Mouse (Mus musculus) hindbrain, embryonic 16.5 days (tissue): ENCODE results near the gene Ear6. TPM values are rescaled to one million over a fixed set of nuclear protein-coding genes. Genes with fewer than 3 reads are reported as not detected.
"Not testable (repeated sequence)": the region's sequence is repeated elsewhere in the genome, so short reads cannot be mapped to it uniquely, and the experiment has no call there.

Source experiments
- ATAC-seq: fragments of 200-750 bp; cut with Nextera tagmentation; 2 replicates; pipeline ENCODE4 v1.8.0; 2017; ENCODE audit warnings: moderate TSS enrichment, moderate library complexity
- H3K27ac ChIP-seq: fragments of 300-500 bp; sonication (generic); 2 replicates; pipeline ENCODE4 v1.5.1; 2014; ENCODE audit warnings: low read depth, mild to moderate bottlenecking, control low read depth, low read length, moderate library complexity
- H3K27me3 ChIP-seq: fragments of 300-500 bp; sonication (generic); replicated peaks from 2 replicates; pipeline ENCODE4 v1.6.1; 2014; ENCODE audit warnings: low read length; ENCODE audit not compliant: control insufficient read depth, insufficient read depth
- H3K36me3 ChIP-seq: fragments of 300-500 bp; sonication (generic); 2 replicates; pipeline ENCODE4 v1.6.1; 2014; ENCODE audit warnings: mild to moderate bottlenecking, low read length, moderate library complexity, mixed read lengths; ENCODE audit not compliant: control insufficient read depth, insufficient read depth
- H3K4me1 ChIP-seq: fragments of 300-500 bp; sonication (generic); 2 replicates; pipeline ENCODE4 v1.6.1; 2014; ENCODE audit warnings: low read depth, low read length; ENCODE audit not compliant: control insufficient read depth, insufficient read depth
- H3K4me2 ChIP-seq: fragments of 300-500 bp; sonication (generic); 2 replicates; pipeline ENCODE4 v1.6.1; 2014; ENCODE audit warnings: mild to moderate bottlenecking, low read length, control low read depth, moderate library complexity
- H3K4me3 ChIP-seq: fragments of 300-500 bp; sonication (generic); 2 replicates; pipeline ENCODE4 v1.5.1; 2014; ENCODE audit warnings: mild to moderate bottlenecking, low read length, control low read depth, moderate library complexity
- H3K9ac ChIP-seq: fragments of 300-500 bp; sonication (generic); 2 replicates; pipeline ENCODE4 v1.6.1; 2014; ENCODE audit warnings: low read depth, mild to moderate bottlenecking, control low read depth, low read length, moderate library complexity
- H3K9me3 ChIP-seq: fragments of 300-500 bp; sonication (generic); 2 replicates; pipeline ENCODE4 v1.6.1; 2014; ENCODE audit warnings: mild to moderate bottlenecking, low read length, moderate library complexity; ENCODE audit not compliant: control insufficient read depth
- WGBS: fragments of 180-500 bp; shearing (Covaris S2); extraction: QIAGEN DNeasy Blood & Tissue Kit; methylation state at CpG from one replicate; pipeline ENCODE4 v1.1.7; 2014; 5-methylcytosine and 5-hydroxymethylcytosine counted together
- polyA plus RNA-seq: library from polyadenylated mRNA; unstranded; fragments of >200 nt; fragmentation: Nextera tagmentation; extraction: Ambion mirVana; gene quantifications from 2 replicates; pipeline ENCODE4 v1.2.1, GENCODE M21; 2015

Ear6 gene
- polyA plus RNA-seq, 1 experiment from 2014 or later = not detected

GRCm38 (mm10) chr14:51855280-51855679 is 1.8 kb downstream of the Ear6 start:
- H3K4me2 ChIP-seq, H3K9ac ChIP-seq, H3K36me3 ChIP-seq, H3K9me3 ChIP-seq, H3K4me1 ChIP-seq, ATAC-seq, H3K27ac ChIP-seq, H3K27me3 ChIP-seq, H3K4me3 ChIP-seq: not testable (repeated sequence)
- 87% methylated on average over 7 of the region's 7 CpGs for WGBS

DNA sequence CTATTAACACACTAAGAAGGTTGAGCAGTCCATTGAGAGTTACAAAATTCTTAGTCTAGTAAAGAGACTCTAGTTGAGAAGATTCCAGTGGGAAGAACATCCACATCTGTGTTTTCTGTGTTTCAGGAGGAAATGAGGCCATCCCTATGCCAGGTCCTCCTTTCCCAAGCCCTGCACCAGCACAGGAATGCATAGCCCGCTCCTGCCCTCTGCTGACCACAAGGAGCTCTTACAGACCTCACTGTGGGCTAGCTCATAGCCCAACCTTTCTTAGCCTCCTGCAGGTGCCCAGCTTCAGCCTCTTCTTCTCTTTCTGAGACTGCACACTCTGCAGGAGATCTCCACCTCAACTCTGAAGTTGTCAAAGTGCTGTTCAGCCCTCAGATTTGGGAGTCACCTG is 10.1 kb downstream of the Ear6 start:
- not testable (repeated sequence) for H3K27me3 ChIP-seq, H3K36me3 ChIP-seq, H3K4me2 ChIP-seq, H3K27ac ChIP-seq, H3K4me3 ChIP-seq, H3K9me3 ChIP-seq, H3K9ac ChIP-seq, H3K4me1 ChIP-seq
- peak; percentile 70; the same call in 1 of the 2 replicates for ATAC-seq
- 10% methylated on average over 1 of the region's 1 CpGs for WGBS

DNA sequence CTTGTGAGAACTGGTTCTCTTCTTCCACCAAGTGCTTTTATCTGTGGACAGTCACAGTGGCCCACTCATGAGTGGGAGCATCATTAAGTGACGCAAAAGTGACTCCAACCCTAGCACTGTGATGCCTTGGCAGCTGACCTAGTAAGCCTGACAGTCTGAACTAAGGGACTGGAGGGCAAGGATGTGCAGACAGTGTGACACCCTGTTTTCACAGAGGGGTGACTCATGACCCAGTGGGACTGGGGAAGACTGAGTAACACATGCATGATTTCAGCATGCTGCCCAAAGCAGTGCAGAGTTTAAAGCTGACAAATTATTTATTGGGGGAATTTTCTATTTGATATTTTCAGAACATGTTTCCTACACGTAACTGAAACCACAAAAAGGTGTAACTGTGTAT is 17.3 kb downstream of the Ear6 start:
- no peak for ATAC-seq
- Histone ChIP-seq H3K9ac (no peak overlapping the region), H3K9me3 (no peaks in the 10 kb centered on the region), H3K4me1 (no peaks in the 10 kb centered on the region), H3K4me2 (no peak overlapping the region), H3K27me3 (no peaks in the 10 kb centered on the region), H3K36me3 (no peaks in the 10 kb centered on the region), H3K27ac (no peak overlapping the region), H3K4me3 (no peak overlapping the region)
- 89% methylated on average over 2 of the region's 2 CpGs for WGBS

DNA sequence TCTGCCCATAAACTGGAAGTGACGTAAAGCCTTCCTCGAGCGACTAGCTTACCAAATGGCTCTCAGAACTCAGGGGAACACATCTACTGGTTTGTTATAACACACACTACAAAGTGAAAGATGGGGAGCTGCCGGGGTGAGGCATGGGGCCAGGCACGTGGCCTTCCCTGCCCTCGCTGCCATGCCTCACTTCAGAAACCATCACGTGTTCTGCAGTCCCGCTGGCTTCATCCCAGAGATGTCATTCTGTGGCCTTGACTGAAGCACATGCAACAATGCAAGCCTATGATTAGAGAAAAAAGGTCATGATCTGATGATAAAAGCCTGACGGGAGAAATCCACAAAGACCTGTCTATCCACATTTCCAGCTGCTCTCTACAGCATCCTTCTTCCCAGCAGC is 18.2 kb downstream of the Ear6 start:
- ATAC-seq = no peak
- H3K27ac ChIP-seq = no peak overlapping the region
- H3K9ac ChIP-seq = no peak overlapping the region
- no peaks in the 10 kb centered on the region for H3K36me3 ChIP-seq
- no peak overlapping the region for H3K4me2 ChIP-seq
- H3K4me1 ChIP-seq = no peaks in the 10 kb centered on the region
- H3K9me3 ChIP-seq = no peaks in the 10 kb centered on the region
- no peak overlapping the region for H3K4me3 ChIP-seq
- no peaks in the 10 kb centered on the region for H3K27me3 ChIP-seq
- WGBS = 69% methylated on average over 9 of the region's 9 CpGs

DNA sequence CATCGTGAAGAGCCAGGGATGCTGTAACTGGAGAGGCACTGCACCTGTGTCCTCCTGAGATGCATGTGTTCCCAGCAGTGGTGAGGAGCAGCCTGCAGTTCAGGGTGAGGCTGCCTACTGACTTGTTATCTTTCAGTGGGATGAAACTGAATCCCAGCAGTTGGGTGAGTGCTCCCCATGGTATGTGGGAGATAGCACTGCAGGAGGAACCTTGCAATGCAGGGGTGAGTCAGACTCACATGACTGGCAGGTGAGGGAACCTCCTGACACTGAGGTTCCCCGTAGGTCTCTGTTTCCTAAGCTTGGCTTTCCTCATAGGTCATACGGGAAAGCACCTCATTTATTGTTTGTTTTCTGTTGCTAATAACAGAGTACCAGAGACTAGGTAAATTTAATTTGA is 24.0 kb downstream of the Ear6 start:
- no peak overlapping the region for H3K4me2 ChIP-seq
- no peak for ATAC-seq
- no peak overlapping the region for H3K4me3 ChIP-seq
- H3K9me3 ChIP-seq = no peaks in the 10 kb centered on the region
- H3K9ac ChIP-seq = no peak overlapping the region
- no peaks in the 10 kb centered on the region for H3K36me3 ChIP-seq
- H3K27ac ChIP-seq = no peak overlapping the region
- H3K27me3 ChIP-seq = no peaks in the 10 kb centered on the region
- WGBS = 85% methylated on average over 3 of the region's 3 CpGs
- H3K4me1 ChIP-seq = no peaks in the 10 kb centered on the region

DNA sequence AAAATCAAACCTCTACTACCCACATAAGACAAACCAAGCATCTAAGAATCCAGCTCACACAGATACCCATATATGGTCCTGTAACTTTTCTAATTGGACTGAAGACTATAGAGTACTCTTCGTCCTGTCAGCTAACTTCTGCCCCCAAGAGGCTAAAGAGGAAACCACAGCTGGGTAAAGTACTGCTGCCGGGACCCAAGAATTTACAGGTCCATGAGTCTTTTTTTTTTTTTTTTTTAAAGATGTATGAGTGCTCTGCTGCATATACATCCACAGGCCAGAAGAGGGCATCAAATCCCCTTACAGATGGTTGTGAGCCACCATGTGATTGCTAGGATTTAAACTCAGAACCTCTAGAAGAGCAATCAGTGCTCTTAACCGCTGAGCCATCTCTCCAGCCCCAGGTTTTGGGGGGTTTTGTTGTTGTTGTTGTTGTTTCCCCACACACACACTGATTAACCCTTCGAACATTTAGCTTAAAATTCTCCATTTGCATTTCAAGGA is 30.1 kb downstream of the Ear6 start:
- under 1% methylated on average over 4 of the region's 4 CpGs for WGBS
- H3K9me3 ChIP-seq = no peaks in the 10 kb centered on the region
- peaks cover 10% of the 10 kb centered on the region; the same call in 1 of the 2 replicates for H3K36me3 ChIP-seq
- H3K27ac ChIP-seq = peak overlapping the region; percentile 83
- H3K9ac ChIP-seq = no peak overlapping the region
- H3K4me1 ChIP-seq = peaks cover 12% of the 10 kb centered on the region
- peak overlapping the region; percentile 75 for H3K4me2 ChIP-seq
- H3K4me3 ChIP-seq = peak overlapping the region; percentile 74
- ATAC-seq = peak; percentile 25
- no peaks in the 10 kb centered on the region for H3K27me3 ChIP-seq

DNA sequence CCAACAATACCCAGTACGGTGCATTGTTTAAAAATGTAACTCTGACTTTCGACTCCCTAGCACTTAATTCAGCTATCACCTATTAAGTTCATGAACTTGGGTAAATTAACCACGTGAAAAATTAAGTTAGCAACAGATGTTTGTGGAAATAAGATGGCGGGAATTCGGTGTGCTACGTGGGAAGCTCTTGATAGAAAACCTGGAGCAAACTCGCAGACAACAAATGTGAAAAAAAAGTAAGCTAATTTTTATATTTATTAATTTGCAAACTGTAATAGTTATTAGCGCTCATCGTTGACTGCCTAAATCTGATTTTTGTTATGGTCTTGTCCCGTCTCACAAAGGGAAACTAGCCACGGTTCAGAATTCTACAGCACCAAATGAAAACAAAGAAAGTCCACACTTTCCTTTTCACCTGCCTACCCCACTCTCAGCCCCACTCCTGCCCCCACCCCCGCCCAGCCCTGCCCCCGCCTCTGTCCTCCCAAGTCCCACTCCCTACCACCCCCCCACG is 30.6 kb downstream of the Ear6 start:
- Histone ChIP-seq H3K4me1 (peaks cover 12% of the 10 kb centered on the region), H3K27ac (peak overlapping the region; percentile 83), H3K9me3 (no peaks in the 10 kb centered on the region), H3K27me3 (no peaks in the 10 kb centered on the region), H3K4me2 (peak overlapping the region; percentile 75), H3K36me3 (peaks cover 12% of the 10 kb centered on the region), H3K9ac (peak overlapping the region; percentile 75), H3K4me3 (peak overlapping the region; percentile 74)
- 3% methylated on average over 14 of the region's 14 CpGs for WGBS
- no peak; the same call in none of the 2 replicates for ATAC-seq

- Histone ChIP-seq H3K27me3 (no peaks in the 10 kb centered on the region), H3K4me1 (peaks cover 12% of the 10 kb centered on the region), H3K9me3 (no peaks in the 10 kb centered on the region), H3K9ac (peak within 1 kb of the TSS; percentile 75), H3K4me2 (peak within 1 kb of the TSS; percentile 75), H3K36me3 (peaks cover 18% of the 10 kb centered on the region), H3K4me3 (peak within 1 kb of the TSS; percentile 74), H3K27ac (peak within 1 kb of the TSS; percentile 83)
- ATAC-seq = peak; percentile 99
- WGBS = under 1% methylated on average over 43 of the region's 43 CpGs
Observed at GRCm38 (mm10) chr14:51884598-51885331, 31.3 kb downstream of the Ear6 start, which contains the start of gene Mettl17. Mettl17 (plus strand) TSS chr14:51884842.

- Histone ChIP-seq H3K4me3 (peak overlapping the region; percentile 74; the same call in 1 of the 2 replicates), H3K36me3 (peaks cover 30% of the 10 kb centered on the region), H3K9ac (no peak overlapping the region), H3K27me3 (no peaks in the 10 kb centered on the region), H3K27ac (no peak overlapping the region), H3K4me2 (peak overlapping the region; percentile 75), H3K9me3 (no peaks in the 10 kb centered on the region), H3K4me1 (peaks cover 12% of the 10 kb centered on the region)
- WGBS = 51% methylated on average over 6 of the region's 6 CpGs
- ATAC-seq = no peak
Observed at GRCm38 (mm10) chr14:51886051-51886450, 32.6 kb downstream of the Ear6 start.
